Mouse (Mus musculus) hindbrain, embryonic 16.5 days (tissue): ENCODE data around the gene Pde5a. TPM values are rescaled to one million over a fixed set of nuclear protein-coding genes. Genes with fewer than 3 reads are reported as not detected.

Source experiments
- ATAC-seq: fragments of 200-750 bp; cut with Nextera tagmentation; 2 replicates; pipeline ENCODE4 v1.8.0; 2017; ENCODE audit warnings: moderate TSS enrichment, moderate library complexity
- H3K27ac ChIP-seq: fragments of 300-500 bp; sonication (generic); 2 replicates; pipeline ENCODE4 v1.5.1; 2014; ENCODE audit warnings: low read depth, mild to moderate bottlenecking, control low read depth, low read length, moderate library complexity
- H3K27me3 ChIP-seq: fragments of 300-500 bp; sonication (generic); replicated peaks from 2 replicates; pipeline ENCODE4 v1.6.1; 2014; ENCODE audit warnings: low read length; ENCODE audit not compliant: control insufficient read depth, insufficient read depth
- H3K36me3 ChIP-seq: fragments of 300-500 bp; sonication (generic); 2 replicates; pipeline ENCODE4 v1.6.1; 2014; ENCODE audit warnings: mild to moderate bottlenecking, low read length, moderate library complexity, mixed read lengths; ENCODE audit not compliant: control insufficient read depth, insufficient read depth
- H3K4me1 ChIP-seq: fragments of 300-500 bp; sonication (generic); 2 replicates; pipeline ENCODE4 v1.6.1; 2014; ENCODE audit warnings: low read depth, low read length; ENCODE audit not compliant: control insufficient read depth, insufficient read depth
- H3K4me2 ChIP-seq: fragments of 300-500 bp; sonication (generic); 2 replicates; pipeline ENCODE4 v1.6.1; 2014; ENCODE audit warnings: mild to moderate bottlenecking, low read length, control low read depth, moderate library complexity
- H3K4me3 ChIP-seq: fragments of 300-500 bp; sonication (generic); 2 replicates; pipeline ENCODE4 v1.5.1; 2014; ENCODE audit warnings: mild to moderate bottlenecking, low read length, control low read depth, moderate library complexity
- H3K9ac ChIP-seq: fragments of 300-500 bp; sonication (generic); 2 replicates; pipeline ENCODE4 v1.6.1; 2014; ENCODE audit warnings: low read depth, mild to moderate bottlenecking, control low read depth, low read length, moderate library complexity
- H3K9me3 ChIP-seq: fragments of 300-500 bp; sonication (generic); 2 replicates; pipeline ENCODE4 v1.6.1; 2014; ENCODE audit warnings: mild to moderate bottlenecking, low read length, moderate library complexity; ENCODE audit not compliant: control insufficient read depth
- WGBS: fragments of 180-500 bp; shearing (Covaris S2); extraction: QIAGEN DNeasy Blood & Tissue Kit; methylation state at CpG from one replicate; pipeline ENCODE4 v1.1.7; 2014; 5-methylcytosine and 5-hydroxymethylcytosine counted together
- polyA plus RNA-seq: library from polyadenylated mRNA; unstranded; fragments of >200 nt; fragmentation: Nextera tagmentation; extraction: Ambion mirVana; gene quantifications from 2 replicates; pipeline ENCODE4 v1.2.1, GENCODE M21; 2015

Gene Pde5a
- polyA plus RNA-seq, 1 experiment from 2014 or later: 1.7 TPM

DNA sequence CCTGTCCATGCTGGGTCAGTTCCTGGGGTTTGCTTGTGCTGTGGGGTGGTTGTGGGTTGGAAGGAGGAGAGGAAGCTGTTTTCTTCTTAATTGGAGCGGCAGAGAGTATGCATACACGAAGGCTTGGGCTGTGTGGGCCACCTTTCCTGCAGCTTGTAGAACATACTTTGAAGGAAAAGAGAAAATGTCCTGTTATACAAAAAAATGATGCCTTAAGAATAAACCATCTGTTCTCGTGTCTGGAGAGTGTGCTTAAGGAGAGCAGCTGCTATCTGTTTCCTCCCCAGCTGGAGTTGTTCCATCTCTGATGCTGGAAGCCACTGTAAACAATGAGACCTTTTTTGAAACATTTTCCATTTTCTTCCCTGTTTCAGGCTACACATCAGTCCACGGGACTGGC lies 85.8 kb downstream of the Pde5a start:
- Histone ChIP-seq H3K27me3 (no peaks in the 10 kb centered on the region), H3K27ac (no peak overlapping the region), H3K4me3 (no peak overlapping the region), H3K9me3 (no peaks in the 10 kb centered on the region), H3K4me1 (no peaks in the 10 kb centered on the region), H3K36me3 (no peaks in the 10 kb centered on the region), H3K9ac (no peak overlapping the region), H3K4me2 (no peak overlapping the region)
- peak; percentile 42; the same call in 1 of the 2 replicates for ATAC-seq
- WGBS: 61% methylated on average over 4 of the region's 4 CpGs

GRCm38 (mm10) chr3:122818282-122818681 lies 89.5 kb downstream of the Pde5a start:
- H3K4me1 ChIP-seq: no peaks in the 10 kb centered on the region
- H3K9me3 ChIP-seq: no peaks in the 10 kb centered on the region
- H3K4me2 ChIP-seq: no peak overlapping the region
- no peaks in the 10 kb centered on the region for H3K27me3 ChIP-seq
- no peak for ATAC-seq
- H3K36me3 ChIP-seq: no peaks in the 10 kb centered on the region
- H3K4me3 ChIP-seq: no peak overlapping the region
- 89% methylated on average over 5 of the region's 5 CpGs for WGBS
- H3K9ac ChIP-seq: no peak overlapping the region
- no peak overlapping the region for H3K27ac ChIP-seq

- no peak for ATAC-seq
- Histone ChIP-seq H3K4me3 (no peak overlapping the region), H3K9me3 (no peaks in the 10 kb centered on the region), H3K4me2 (no peak overlapping the region), H3K27me3 (no peaks in the 10 kb centered on the region), H3K9ac (no peak overlapping the region), H3K36me3 (no peaks in the 10 kb centered on the region), H3K27ac (no peak overlapping the region), H3K4me1 (no peaks in the 10 kb centered on the region)
- 59% methylated on average over 4 of the region's 4 CpGs for WGBS
Observed at GRCm38 (mm10) chr3:122820700-122821099, 92.0 kb downstream of the Pde5a start.

GRCm38 (mm10) chr3:122828270-122829058 lies 99.7 kb downstream of the Pde5a start:
- no peak overlapping the region for H3K4me2 ChIP-seq
- no peaks in the 10 kb centered on the region for H3K36me3 ChIP-seq
- no peaks in the 10 kb centered on the region for H3K9me3 ChIP-seq
- H3K9ac ChIP-seq: no peak overlapping the region
- 72% methylated on average over 11 of the region's 11 CpGs for WGBS
- H3K4me3 ChIP-seq: no peak overlapping the region
- H3K27me3 ChIP-seq: no peaks in the 10 kb centered on the region
- H3K4me1 ChIP-seq: 0 out of 2 replicates have a peak, but pooled peaks cover 2% of the 10 kb centered on the region
- peak overlapping the region; percentile 51 for H3K27ac ChIP-seq
- peak; percentile 91 for ATAC-seq

- H3K27me3 ChIP-seq: no peaks in the 10 kb centered on the region
- no peak for ATAC-seq
- no peak overlapping the region for H3K4me2 ChIP-seq
- WGBS: 52% methylated on average over 5 of the region's 5 CpGs
- H3K4me1 ChIP-seq: no peaks in the 10 kb centered on the region
- H3K9me3 ChIP-seq: no peaks in the 10 kb centered on the region
- no peak overlapping the region for H3K27ac ChIP-seq
- no peaks in the 10 kb centered on the region for H3K36me3 ChIP-seq
- H3K4me3 ChIP-seq: no peak overlapping the region
- no peak overlapping the region for H3K9ac ChIP-seq
Observed at GRCm38 (mm10) chr3:122834519-122834918, 105.8 kb downstream of the Pde5a start.

GRCm38 (mm10) chr3:122835097-122835850 lies 106.5 kb downstream of the Pde5a start:
- no peaks in the 10 kb centered on the region for H3K27me3 ChIP-seq
- no peak for ATAC-seq
- 80% methylated on average over 8 of the region's 8 CpGs for WGBS
- H3K9me3 ChIP-seq: no peaks in the 10 kb centered on the region
- H3K4me2 ChIP-seq: no peak overlapping the region
- H3K27ac ChIP-seq: no peak overlapping the region
- no peak overlapping the region for H3K9ac ChIP-seq
- no peak overlapping the region for H3K4me3 ChIP-seq
- H3K4me1 ChIP-seq: no peaks in the 10 kb centered on the region
- no peaks in the 10 kb centered on the region for H3K36me3 ChIP-seq

- no peak overlapping the region for H3K9ac ChIP-seq
- no peak for ATAC-seq
- H3K9me3 ChIP-seq: no peaks in the 10 kb centered on the region
- no peak overlapping the region for H3K27ac ChIP-seq
- H3K4me3 ChIP-seq: no peak overlapping the region
- H3K36me3 ChIP-seq: no peaks in the 10 kb centered on the region
- 86% methylated on average over 2 of the region's 2 CpGs for WGBS
- H3K4me1 ChIP-seq: no peaks in the 10 kb centered on the region
- no peaks in the 10 kb centered on the region for H3K27me3 ChIP-seq
- no peak overlapping the region for H3K4me2 ChIP-seq
Observed at GRCm38 (mm10) chr3:122837639-122838038, 108.9 kb downstream of the Pde5a start.

DNA sequence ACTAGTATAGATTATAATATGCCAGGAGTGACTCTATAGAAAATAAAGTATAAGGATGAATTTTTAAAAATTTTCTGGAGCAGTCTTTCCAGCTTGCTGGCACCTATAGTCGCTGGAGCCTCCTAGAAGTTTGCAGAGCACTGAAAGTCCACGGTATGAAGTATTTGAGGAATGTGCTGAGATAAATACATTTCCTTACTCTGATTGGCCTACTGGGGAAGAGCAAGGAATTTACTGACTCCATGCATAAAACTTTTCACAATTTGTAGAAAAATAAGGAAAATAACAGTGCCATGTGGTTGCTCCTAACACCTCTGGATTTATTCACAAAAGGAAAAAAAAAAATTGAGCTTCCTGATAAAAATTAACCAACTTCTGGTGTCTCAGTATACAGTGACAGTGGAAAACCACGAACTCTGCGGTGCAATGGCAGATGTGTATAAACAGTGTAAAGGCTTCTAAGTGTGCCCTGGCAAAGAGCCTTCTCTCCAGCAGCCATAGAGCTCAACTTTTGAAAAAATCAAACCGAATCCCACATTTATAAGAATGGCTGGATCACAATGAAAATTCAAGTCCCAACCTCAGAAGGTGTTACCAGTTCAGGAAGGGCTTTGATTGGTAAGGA lies 119.8 kb downstream of the Pde5a start:
- ATAC-seq: no peak
- no peak overlapping the region for H3K4me3 ChIP-seq
- no peaks in the 10 kb centered on the region for H3K36me3 ChIP-seq
- no peaks in the 10 kb centered on the region for H3K4me1 ChIP-seq
- no peaks in the 10 kb centered on the region for H3K27me3 ChIP-seq
- no peak overlapping the region for H3K27ac ChIP-seq
- no peaks in the 10 kb centered on the region for H3K9me3 ChIP-seq
- H3K9ac ChIP-seq: no peak overlapping the region
- no peak overlapping the region for H3K4me2 ChIP-seq
- 81% methylated on average over 5 of the region's 5 CpGs for WGBS

DNA sequence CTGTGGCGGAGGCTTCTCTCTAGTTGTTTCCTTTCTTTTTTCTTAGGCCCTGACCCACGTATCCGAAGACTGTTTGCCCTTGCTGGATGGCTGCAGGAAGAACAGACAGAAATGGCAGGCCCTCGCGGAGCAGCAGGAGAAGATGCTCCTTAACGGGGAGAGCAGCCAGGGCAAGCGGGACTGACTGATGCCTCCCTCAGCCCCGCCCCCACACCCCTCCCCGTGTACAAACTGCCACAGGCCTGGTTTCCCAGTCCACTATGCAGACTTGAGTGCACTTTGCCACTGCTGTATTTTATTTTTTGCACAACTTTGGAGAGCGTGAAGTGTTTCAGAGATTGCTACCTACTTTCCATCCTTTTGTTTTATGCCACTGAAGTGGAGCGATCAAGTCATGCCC lies 126.4 kb downstream of the Pde5a start:
- WGBS: 49% methylated on average over 11 of the region's 11 CpGs
- no peaks in the 10 kb centered on the region for H3K36me3 ChIP-seq
- ATAC-seq: no peak
- H3K4me2 ChIP-seq: no peak overlapping the region
- no peak overlapping the region for H3K27ac ChIP-seq
- H3K4me3 ChIP-seq: no peak overlapping the region
- no peaks in the 10 kb centered on the region for H3K27me3 ChIP-seq
- H3K9ac ChIP-seq: no peak overlapping the region
- no peaks in the 10 kb centered on the region for H3K9me3 ChIP-seq
- H3K4me1 ChIP-seq: no peaks in the 10 kb centered on the region
